Mouse (Mus musculus) forebrain, embryonic 10.5 days (tissue): ENCODE data around the gene Nsd1. TPM values are rescaled to one million over a fixed set of nuclear protein-coding genes. Genes with fewer than 3 reads are reported as not detected.
A peak's percentile ranks its signal among the peaks of the same experiment; 100 is the strongest.

Source experiments
- DNase-seq: peaks from one replicate; pipeline ENCODE4 v3.0.0-alpha.2; 2017; ENCODE audit warnings: low spot score; ENCODE audit errors: extremely low spot score
- H3K27ac ChIP-seq: fragments of 300-500 bp; sonication (generic); 2 replicates; pipeline ENCODE4 v1.5.1; 2016; ENCODE audit warnings: mild to moderate bottlenecking
- H3K27me3 ChIP-seq: fragments of 300-500 bp; sonication (generic); 2 replicates; pipeline ENCODE4 v1.6.1; 2016; ENCODE audit warnings: mild to moderate bottlenecking; ENCODE audit not compliant: poor library complexity, severe bottlenecking
- H3K36me3 ChIP-seq: fragments of 300-500 bp; sonication (generic); replicated peaks from 2 replicates; pipeline ENCODE4 v1.6.1; 2016; ENCODE audit warnings: mild to moderate bottlenecking, moderate library complexity
- H3K4me1 ChIP-seq: fragments of 300-500 bp; sonication (generic); 2 replicates; pipeline ENCODE4 v1.6.1; 2016
- H3K4me3 ChIP-seq: fragments of 300-500 bp; sonication (generic); 2 replicates; pipeline ENCODE4 v1.5.1; 2016; ENCODE audit warnings: mild to moderate bottlenecking, moderate library complexity
- H3K9me3 ChIP-seq: fragments of 300-500 bp; sonication (generic); 2 replicates; pipeline ENCODE4 v1.6.1; 2016; ENCODE audit warnings: mild to moderate bottlenecking, moderate library complexity
- WGBS: fragments of 180-500 bp; shearing (Covaris S2); methylation state at CpG from one replicate; pipeline ENCODE4 v1.1.7; 2016; 5-methylcytosine and 5-hydroxymethylcytosine counted together
- polyA plus RNA-seq: library from polyadenylated mRNA; unstranded; fragments of >200 nt; fragmentation: Nextera tagmentation; extraction: Ambion mirVana; gene quantifications from 2 replicates; pipeline ENCODE4 v1.2.1, GENCODE M21; 2016

The Nsd1 gene
- polyA plus RNA-seq, 1 experiment from 2014 or later: 70.1 TPM

DNA sequence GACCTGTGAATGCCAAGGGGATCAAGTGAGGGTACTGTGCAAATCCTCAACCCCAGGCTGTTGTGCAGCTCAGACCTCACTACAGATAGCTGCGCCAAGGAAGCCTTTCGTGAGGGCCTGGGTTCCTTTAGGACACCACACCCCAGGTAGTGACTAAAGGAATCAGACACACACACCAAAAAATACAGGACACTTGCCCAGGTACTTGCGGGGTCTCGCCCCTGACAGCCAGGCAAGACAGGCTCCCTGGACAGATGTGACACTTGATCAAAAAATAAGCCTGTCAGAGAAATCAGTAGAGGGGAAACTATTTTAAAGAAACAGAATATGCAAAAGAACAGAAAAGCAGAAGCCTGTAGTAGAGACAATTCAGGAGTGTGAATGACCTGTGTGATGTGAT is 119.1 kb downstream of the Nsd1 start:
- H3K9me3 ChIP-seq: no peaks in the 10 kb centered on the region
- DNase-seq: no peak
- H3K36me3 ChIP-seq: peaks cover 36% of the 10 kb centered on the region
- H3K4me3 ChIP-seq: peak overlapping the region; percentile 78
- 88% methylated on average over 4 of the region's 4 CpGs for WGBS
- H3K4me1 ChIP-seq: peaks cover 48% of the 10 kb centered on the region
- H3K27ac ChIP-seq: peak overlapping the region; percentile 97; the same call in 1 of the 2 replicates
- H3K27me3 ChIP-seq: peaks cover 17% of the 10 kb centered on the region

DNA sequence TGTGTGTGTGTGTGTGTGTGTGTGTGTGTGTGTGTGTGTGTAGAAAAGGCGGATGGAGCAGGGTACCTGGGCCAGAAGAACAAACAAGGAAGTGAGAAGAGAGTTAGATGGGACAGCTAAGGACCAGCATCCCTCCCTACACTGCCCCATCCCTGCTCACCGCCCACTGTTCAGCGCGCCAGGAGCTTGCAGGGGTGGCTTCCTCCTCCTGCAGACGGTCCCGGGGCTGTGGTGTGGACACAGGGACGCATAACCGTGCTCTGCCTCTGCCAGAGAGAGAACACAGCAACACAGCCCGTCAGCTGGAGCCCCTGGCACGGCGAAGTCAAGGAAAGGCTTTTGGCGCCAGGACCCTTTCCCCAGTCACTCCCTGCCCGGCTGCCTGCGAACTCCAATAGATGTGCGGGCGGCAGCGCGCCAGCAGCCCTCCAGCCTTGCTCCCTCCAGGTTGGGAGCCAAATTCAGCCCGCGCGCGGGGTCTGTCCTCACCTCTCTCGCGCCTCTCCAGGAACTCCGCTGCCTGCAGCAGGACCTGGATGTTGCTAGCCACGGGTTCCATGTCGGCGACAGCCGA is 119.6 kb downstream of the Nsd1 start:
- Histone ChIP-seq H3K27me3 (peaks cover 17% of the 10 kb centered on the region), H3K36me3 (peaks cover 31% of the 10 kb centered on the region), H3K4me3 (peak overlapping the region; percentile 78), H3K9me3 (no peaks in the 10 kb centered on the region), H3K27ac (peak overlapping the region; percentile 97), H3K4me1 (peaks cover 44% of the 10 kb centered on the region)
- no peak for DNase-seq
- 1% methylated on average over 29 of the region's 29 CpGs for WGBS

DNA sequence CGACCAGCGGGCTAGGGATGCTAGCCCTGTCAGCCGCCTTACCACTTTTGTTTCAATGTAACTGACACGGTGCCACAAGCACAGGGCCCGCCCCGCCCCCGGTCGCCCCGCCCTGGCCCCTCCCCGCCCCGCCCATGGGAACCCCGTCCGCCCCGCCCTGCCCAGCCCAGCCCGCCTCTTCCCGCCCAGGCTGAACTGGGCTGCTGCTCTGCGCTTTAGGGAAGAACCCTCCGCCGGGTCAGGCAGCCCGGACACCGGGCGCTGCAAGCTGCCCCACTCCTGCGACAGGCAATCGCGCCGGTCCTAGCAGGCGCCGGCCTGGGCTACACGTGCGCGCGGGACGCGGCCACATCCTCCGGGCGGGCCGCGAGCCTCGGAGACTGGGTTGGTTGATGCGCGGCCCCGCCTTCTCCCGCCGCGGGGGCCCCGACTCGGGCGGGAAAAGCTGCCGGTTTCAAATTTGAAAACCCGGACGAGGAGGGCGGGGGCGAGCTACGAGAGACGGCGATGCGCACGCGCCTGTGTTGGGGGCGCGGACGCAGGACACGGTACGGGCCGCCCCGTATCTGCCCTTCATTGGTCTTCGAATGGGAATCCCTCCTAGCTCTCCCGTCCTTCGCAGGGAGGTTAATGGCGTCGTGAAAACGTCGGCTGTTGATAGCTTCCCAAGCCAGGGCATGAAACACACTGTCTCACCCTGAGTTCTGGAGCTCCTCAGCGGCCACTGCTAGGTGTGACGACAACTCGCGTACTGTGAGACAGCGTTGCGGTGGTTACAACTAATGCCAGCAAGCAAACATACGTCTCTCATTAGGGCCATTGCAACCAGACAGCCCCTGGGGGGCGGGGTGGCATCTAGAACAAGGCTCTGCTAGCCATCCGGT is 120.3 kb downstream of the Nsd1 start, which contains the start of gene Mxd3:
Gene Mxd3 (minus strand): TSS at position 141 of the 884 bp plus-strand sequence.
- H3K4me1 ChIP-seq: peaks cover 44% of the 10 kb centered on the region
- H3K36me3 ChIP-seq: peaks cover 23% of the 10 kb centered on the region
- peaks cover 17% of the 10 kb centered on the region for H3K27me3 ChIP-seq
- no peaks in the 10 kb centered on the region for H3K9me3 ChIP-seq
- under 1% methylated on average over 82 of the region's 82 CpGs for WGBS
- peak; percentile 92 for DNase-seq
- peak within 1 kb of the TSS; percentile 97 for H3K27ac ChIP-seq
- peak within 1 kb of the TSS; percentile 78 for H3K4me3 ChIP-seq

DNA sequence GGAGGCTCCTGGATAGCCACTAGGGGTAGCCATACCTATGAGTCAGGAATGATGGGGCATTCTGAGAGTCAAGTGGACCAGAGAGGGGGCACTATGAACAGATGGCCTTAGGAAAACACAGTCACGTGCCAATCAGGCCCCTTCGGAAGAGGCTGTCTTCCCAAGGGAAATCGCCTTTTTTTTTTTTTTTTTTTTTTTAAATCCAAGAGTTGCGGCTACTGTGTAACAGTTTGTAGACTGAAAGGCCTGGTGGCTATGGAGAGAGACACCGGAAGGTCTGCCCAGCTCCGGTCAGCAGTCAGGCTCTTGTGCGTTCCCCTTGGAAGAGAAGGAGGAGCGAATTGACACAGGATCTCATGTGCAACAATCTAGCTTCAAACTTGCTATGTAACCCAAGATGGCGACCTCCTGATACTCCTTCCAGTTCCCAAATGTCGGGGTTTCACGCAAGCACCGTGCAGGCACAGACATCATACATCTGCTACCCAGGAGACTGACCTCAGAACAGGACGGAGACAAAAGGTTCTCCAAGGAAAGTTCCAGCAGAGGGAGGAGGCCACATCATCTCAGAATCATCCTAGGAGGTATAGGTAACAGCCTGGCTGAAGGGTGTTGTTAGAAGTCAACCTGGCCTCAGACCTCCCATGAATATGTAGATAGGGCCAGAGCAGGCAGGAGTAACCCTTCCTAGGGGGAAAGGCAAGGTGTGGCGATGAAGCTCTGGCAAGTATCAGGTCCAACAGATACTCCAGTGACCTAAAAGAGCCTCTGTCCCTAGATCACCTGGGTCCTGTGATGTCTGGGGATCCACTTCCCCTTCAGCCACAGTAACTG is 121.2 kb downstream of the Nsd1 start:
- WGBS: 48% methylated on average over 14 of the region's 14 CpGs
- H3K4me3 ChIP-seq: peak overlapping the region; percentile 78
- peak overlapping the region; percentile 97 for H3K27ac ChIP-seq
- peaks cover 17% of the 10 kb centered on the region for H3K27me3 ChIP-seq
- no peak for DNase-seq
- H3K9me3 ChIP-seq: no peaks in the 10 kb centered on the region
- peaks cover 15% of the 10 kb centered on the region for H3K36me3 ChIP-seq
- H3K4me1 ChIP-seq: peaks cover 44% of the 10 kb centered on the region

DNA sequence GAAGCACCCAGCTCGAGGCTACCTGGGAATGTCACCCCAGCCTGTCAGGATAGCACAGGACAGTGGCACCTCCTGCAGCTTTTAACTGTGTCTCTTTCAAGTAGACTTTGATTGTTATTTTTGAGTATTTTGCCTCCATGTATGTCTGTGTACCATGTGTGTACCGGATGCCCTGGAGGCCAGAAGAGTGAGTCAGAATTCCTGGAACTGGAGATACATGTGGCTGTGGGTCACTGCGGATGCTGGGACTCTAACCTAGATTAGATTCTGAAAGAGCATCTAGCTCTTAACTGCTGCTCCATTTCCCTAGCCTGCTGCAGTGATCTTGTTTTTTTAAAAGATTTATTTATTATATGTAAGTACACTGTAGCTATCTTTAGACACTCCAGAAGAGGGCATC is 122.7 kb downstream of the Nsd1 start:
- H3K4me3 ChIP-seq: no peak overlapping the region
- no peaks in the 10 kb centered on the region for H3K9me3 ChIP-seq
- peaks cover 17% of the 10 kb centered on the region for H3K27me3 ChIP-seq
- H3K27ac ChIP-seq: no peak overlapping the region
- peaks cover 44% of the 10 kb centered on the region for H3K4me1 ChIP-seq
- WGBS: 89% methylated on average over 3 of the region's 3 CpGs
- no peak for DNase-seq
- H3K36me3 ChIP-seq: no peaks in the 10 kb centered on the region

DNA sequence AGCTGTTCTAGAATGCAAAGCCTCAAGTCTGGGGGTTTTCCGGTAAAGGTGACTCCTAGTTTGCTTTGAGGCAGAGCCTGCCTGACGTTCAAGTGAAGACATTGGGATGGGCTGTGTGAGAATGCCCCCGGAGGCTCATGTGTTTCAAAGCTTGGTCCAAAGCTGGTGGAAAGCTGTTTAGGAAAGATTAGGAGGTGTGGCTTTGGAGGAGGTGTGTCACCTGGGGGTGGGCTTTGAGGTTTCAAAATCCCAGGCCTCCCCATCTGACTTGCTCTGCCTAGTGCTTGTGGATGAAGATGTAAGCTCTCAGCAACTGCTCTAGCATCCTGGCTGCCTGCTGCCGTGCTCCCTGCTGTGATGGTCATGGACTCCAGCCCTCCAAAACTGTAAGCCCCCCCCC is 126.1 kb downstream of the Nsd1 start:
- H3K27ac ChIP-seq: no peak overlapping the region
- no peak overlapping the region for H3K4me3 ChIP-seq
- no peaks in the 10 kb centered on the region for H3K36me3 ChIP-seq
- 91% methylated on average over 4 of the region's 4 CpGs for WGBS
- H3K9me3 ChIP-seq: no peaks in the 10 kb centered on the region
- peaks cover 8% of the 10 kb centered on the region; the same call in 1 of the 2 replicates for H3K27me3 ChIP-seq
- peaks cover 14% of the 10 kb centered on the region for H3K4me1 ChIP-seq
- DNase-seq: no peak

DNA sequence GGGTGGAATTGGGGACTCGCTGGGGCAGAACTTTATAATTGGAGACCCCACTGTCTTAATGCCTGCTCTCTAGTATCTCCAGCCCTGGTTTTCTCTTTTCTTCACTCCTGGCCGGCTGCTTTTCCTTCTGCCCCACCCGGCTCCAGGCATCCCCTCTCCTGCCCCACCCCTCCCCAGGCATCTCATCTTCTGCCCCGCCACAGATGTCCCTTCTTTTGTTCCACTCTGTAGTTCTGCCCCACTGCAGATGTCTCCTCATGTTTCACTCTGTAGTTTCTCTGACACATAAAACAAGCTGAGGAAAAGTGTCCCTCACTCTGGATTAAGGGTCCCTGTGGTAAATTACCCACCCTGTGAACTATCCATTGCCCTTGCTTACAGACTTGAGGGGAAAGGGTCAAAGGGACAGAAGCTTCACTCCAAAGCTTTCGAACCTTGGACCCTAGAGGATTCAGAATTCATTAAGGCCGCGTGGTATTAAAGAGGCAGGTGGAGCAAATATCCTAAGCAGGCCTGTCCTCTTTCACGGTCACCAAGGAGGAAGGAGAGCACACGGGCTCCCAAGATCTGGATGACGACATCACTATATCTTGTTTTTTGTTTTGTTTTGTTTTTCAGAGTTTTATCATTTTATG is 127.9 kb downstream of the Nsd1 start:
- no peak for DNase-seq
- no peak overlapping the region for H3K27ac ChIP-seq
- no peak overlapping the region for H3K4me3 ChIP-seq
- H3K4me1 ChIP-seq: peaks cover 6% of the 10 kb centered on the region
- WGBS: 67% methylated on average over 10 of the region's 10 CpGs
- H3K36me3 ChIP-seq: no peaks in the 10 kb centered on the region
- H3K9me3 ChIP-seq: no peaks in the 10 kb centered on the region
- H3K27me3 ChIP-seq: no peaks in the 10 kb centered on the region

DNA sequence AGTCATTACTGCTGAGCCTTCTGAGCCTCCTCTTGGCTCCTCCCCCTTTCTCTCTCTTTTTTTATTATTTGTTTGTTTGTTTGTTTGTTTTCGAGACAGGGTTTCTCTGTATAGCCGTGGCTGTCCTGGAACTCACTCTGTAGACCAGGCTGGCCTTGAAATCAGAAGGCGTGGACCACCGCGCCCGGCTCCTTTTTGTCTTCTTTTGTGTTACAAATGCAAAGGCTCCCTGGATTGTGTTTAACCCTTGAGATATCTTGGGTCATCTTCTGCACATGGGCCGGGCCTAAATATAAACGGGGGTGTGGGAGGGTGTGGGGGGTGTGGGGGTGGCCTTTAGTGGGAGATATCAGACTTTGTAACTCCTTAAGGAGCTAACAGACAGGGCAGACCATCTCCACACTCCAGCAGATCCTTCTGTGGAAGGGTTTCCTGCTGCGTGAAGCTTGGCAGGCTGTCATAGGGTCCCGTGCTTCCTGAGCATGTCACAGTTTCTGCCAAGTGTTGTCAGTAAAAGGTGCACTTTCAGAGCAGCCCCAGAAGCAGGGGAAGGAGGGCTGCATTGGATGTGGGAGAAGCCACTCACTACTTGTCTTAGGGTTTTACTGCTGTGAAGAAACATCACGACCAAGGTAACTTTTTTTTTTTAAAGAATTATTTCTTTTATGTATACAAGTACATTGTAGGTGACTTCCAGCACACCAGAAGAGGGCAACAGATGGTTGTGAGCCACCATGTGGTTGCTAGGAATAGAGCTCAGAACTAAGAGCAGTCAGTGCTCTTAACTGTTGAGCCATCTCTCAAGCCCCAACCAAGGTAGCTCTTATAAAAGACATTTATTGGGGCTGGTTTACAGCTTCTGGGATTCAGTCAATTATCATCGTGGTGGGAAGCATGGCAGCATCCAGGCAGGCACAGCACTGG is 128.8 kb downstream of the Nsd1 start:
- Histone ChIP-seq H3K4me1 (peaks cover 6% of the 10 kb centered on the region), H3K27ac (no peak overlapping the region), H3K4me3 (no peak overlapping the region), H3K36me3 (no peaks in the 10 kb centered on the region), H3K9me3 (no peaks in the 10 kb centered on the region), H3K27me3 (no peaks in the 10 kb centered on the region)
- DNase-seq: no peak
- WGBS: 77% methylated on average over 12 of the region's 12 CpGs

DNA sequence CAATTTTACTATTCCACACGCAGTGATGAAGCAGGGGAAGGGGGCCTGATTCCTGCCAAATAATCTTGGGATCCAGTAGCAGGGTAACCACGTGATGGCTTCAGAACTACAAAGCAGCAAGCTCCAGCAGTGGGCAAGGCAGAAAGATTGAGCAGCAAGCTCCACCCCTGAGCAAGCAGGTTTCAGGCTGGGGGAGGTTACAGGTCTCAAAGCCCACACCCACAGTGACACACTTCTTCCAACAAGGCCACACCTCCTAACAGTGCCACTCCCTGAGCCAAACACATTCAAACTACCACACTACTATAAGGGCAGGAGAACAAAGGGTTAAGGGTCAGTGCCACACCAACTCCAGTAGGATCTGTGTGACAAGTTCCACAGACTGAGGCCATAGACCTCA is 129.7 kb downstream of the Nsd1 start:
- Histone ChIP-seq H3K4me3 (no peak overlapping the region), H3K27ac (no peak overlapping the region), H3K36me3 (peaks cover 6% of the 10 kb centered on the region), H3K4me1 (peaks cover 6% of the 10 kb centered on the region), H3K27me3 (no peaks in the 10 kb centered on the region), H3K9me3 (no peaks in the 10 kb centered on the region)
- 43% methylated on average over 2 of the region's 2 CpGs for WGBS
- DNase-seq: no peak

DNA sequence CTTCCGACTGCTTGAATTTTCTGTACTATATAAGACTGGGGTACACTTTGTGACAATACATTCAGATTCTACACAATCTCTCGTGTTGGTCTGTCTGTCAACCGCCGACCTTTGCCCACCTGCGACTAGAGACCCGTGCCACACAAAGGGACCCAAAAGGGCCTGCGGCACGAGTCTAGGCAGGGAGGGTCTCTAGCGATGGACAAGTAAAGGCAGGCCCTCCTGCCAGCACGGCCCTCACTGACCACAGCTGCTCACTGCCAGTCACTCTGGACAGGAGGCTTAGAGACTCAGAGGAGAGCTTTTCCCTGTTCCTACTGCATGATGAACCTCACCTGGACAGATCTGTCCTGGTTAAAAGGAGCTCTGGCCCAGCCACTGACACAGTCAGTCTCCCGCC is 132.9 kb downstream of the Nsd1 start:
- no peak for DNase-seq
- Histone ChIP-seq H3K4me1 (peaks cover 1% of the 10 kb centered on the region), H3K27me3 (no peaks in the 10 kb centered on the region), H3K27ac (no peak overlapping the region), H3K9me3 (no peaks in the 10 kb centered on the region), H3K4me3 (no peak overlapping the region), H3K36me3 (peaks cover 38% of the 10 kb centered on the region)
- 52% methylated on average over 11 of the region's 11 CpGs for WGBS

DNA sequence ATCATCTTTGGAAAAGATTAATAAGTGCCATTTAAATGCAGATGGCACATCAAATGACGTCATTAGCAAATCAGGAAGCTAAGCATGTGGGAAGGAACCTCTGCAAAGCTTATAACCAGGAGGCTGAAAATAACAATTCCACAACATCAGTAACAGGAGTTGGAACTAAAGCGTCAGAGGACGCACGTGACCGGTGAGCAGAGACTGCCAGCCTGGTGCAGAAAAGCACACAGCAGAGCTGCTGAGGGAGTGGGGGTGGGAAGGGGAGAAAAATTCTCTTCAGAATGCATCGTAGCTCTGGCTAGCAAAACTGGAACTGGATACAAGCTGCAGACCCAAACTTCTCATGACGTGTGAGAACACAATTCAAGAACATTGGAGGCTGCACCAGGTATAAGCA is 134.7 kb downstream of the Nsd1 start:
- no peak for DNase-seq
- H3K27ac ChIP-seq: no peak overlapping the region
- H3K9me3 ChIP-seq: no peaks in the 10 kb centered on the region
- no peaks in the 10 kb centered on the region for H3K27me3 ChIP-seq
- no peak overlapping the region for H3K4me3 ChIP-seq
- WGBS: 89% methylated on average over 7 of the region's 7 CpGs
- H3K4me1 ChIP-seq: no peaks in the 10 kb centered on the region
- peaks cover 55% of the 10 kb centered on the region for H3K36me3 ChIP-seq
